Mouse (Mus musculus): ENCODE measurements around the gene Hps4. TPM values are rescaled to one million over a fixed set of nuclear protein-coding genes. Genes with fewer than 3 reads are reported as not detected.

The Hps4 gene
- polyA plus RNA-seq, 2 experiments = 28.0 to 52.5 TPM

- Histone ChIP-seq H3K27me3 (ENCODE audit: control insufficient read depth, insufficient read depth, low read length) (no peaks in the 10 kb centered on the region), H3K4me1 (ENCODE audit: control insufficient read depth, insufficient read depth, low read length) (no peaks in the 10 kb centered on the region), H3K9me3 (ENCODE audit: control insufficient read depth, low read length) (no peaks in the 10 kb centered on the region), H3K9ac (ENCODE audit: low read depth, low read length, severe bottlenecking) (no peak within 1 kb of the TSS), H3K36me3 (ENCODE audit: control insufficient read depth, insufficient read depth, low read length) (peaks cover 51% of the 10 kb centered on the region), H3K4me2 (replicated peaks; ENCODE audit: low read depth, low read length, severe bottlenecking) (no peak within 1 kb of the TSS), H3K27ac (replicated peaks; ENCODE audit: low read depth, low read length) (no peak within 1 kb of the TSS), H3K4me3 (replicated peaks; ENCODE audit: low read length) (no peak within 1 kb of the TSS)
- no peak for TF ChIP-seq POLR2A (IDR thresholded peaks at IDR 0.05; ENCODE audit: borderline replicate concordance, extremely low read depth, insufficient read depth, insufficient read length)
- WGBS = 68% methylated on average over 13 of the region's 13 CpGs
- no peak for ATAC-seq (ENCODE audit: low FRiP score, low read depth)
- DNase-seq (ENCODE audit: low spot score) = no peak
Observed at GRCm38 (mm10) chr5:112355910-112356309, 13.0 kb downstream of the Hps4 start, which contains the start of gene Gm6583. Gene Gm6583, minus strand, starts transcription at chr5:112356033.

GRCm38 (mm10) chr5:112356322-112356721 lies 13.4 kb downstream of the Hps4 start:
- 91% methylated on average over 9 of the region's 9 CpGs for WGBS
- Histone ChIP-seq H3K4me3 (replicated peaks; ENCODE audit: low read length) (no peak overlapping the region), H3K4me2 (replicated peaks; ENCODE audit: low read depth, low read length, severe bottlenecking) (no peak overlapping the region), H3K27ac (replicated peaks; ENCODE audit: low read depth, low read length) (no peak overlapping the region), H3K36me3 (ENCODE audit: control insufficient read depth, insufficient read depth, low read length) (peaks cover 49% of the 10 kb centered on the region), H3K9ac (ENCODE audit: low read depth, low read length, severe bottlenecking) (no peak overlapping the region), H3K27me3 (ENCODE audit: control insufficient read depth, insufficient read depth, low read length) (no peaks in the 10 kb centered on the region), H3K9me3 (ENCODE audit: control insufficient read depth, low read length) (no peaks in the 10 kb centered on the region), H3K4me1 (ENCODE audit: control insufficient read depth, insufficient read depth, low read length) (no peaks in the 10 kb centered on the region)
- no peak for TF ChIP-seq POLR2A (IDR thresholded peaks at IDR 0.05; ENCODE audit: borderline replicate concordance, extremely low read depth, insufficient read depth, insufficient read length)
- DNase-seq (ENCODE audit: low spot score) (no peak), ATAC-seq (ENCODE audit: low FRiP score, low read depth) (no peak)

DNA sequence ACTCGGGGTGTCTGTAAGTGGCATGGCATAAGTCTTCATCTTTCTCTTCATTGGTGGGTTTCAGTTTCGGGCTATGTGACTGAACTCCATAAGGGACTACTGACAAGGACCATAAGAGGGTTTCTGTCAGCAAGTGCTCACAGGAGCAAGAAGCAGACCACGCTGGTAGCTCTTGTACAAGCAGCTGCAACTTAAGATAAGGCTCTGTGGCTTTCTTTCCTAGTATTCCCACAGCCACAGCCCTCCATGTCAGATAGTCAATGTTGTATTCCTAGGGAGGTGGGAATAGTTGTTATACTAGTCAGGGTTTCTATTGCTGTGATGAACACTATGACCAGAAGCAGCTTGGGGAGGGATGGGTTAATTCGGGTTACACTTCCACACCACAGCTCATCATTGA lies 16.6 kb downstream of the Hps4 start:
- H3K4me1 ChIP-seq (ENCODE audit: control insufficient read depth, insufficient read depth, low read length) = no peaks in the 10 kb centered on the region
- H3K4me2 ChIP-seq (replicated peaks; ENCODE audit: low read depth, low read length, severe bottlenecking) = no peak overlapping the region
- H3K27ac ChIP-seq (replicated peaks; ENCODE audit: low read depth, low read length) = no peak overlapping the region
- H3K36me3 ChIP-seq (ENCODE audit: control insufficient read depth, insufficient read depth, low read length) = peaks cover 45% of the 10 kb centered on the region
- no peak overlapping the region for H3K4me3 ChIP-seq (replicated peaks; ENCODE audit: low read length)
- no peaks in the 10 kb centered on the region for H3K9me3 ChIP-seq (ENCODE audit: control insufficient read depth, low read length)
- DNase-seq (ENCODE audit: low spot score) = no peak
- no peak overlapping the region for H3K9ac ChIP-seq (ENCODE audit: low read depth, low read length, severe bottlenecking)
- no peaks in the 10 kb centered on the region for H3K27me3 ChIP-seq (ENCODE audit: control insufficient read depth, insufficient read depth, low read length)
- no peak for ATAC-seq (ENCODE audit: low FRiP score, low read depth)
- WGBS = 82% methylated on average over 4 of the region's 4 CpGs
- no peak for TF ChIP-seq POLR2A (IDR thresholded peaks at IDR 0.05; ENCODE audit: borderline replicate concordance, extremely low read depth, insufficient read depth, insufficient read length)

- Histone ChIP-seq H3K4me1 (ENCODE audit: control insufficient read depth, insufficient read depth, low read length) (no peaks in the 10 kb centered on the region), H3K4me3 (replicated peaks; ENCODE audit: low read length) (no peak overlapping the region), H3K9ac (ENCODE audit: low read depth, low read length, severe bottlenecking) (no peak overlapping the region), H3K27ac (replicated peaks; ENCODE audit: low read depth, low read length) (no peak overlapping the region), H3K27me3 (ENCODE audit: control insufficient read depth, insufficient read depth, low read length) (no peaks in the 10 kb centered on the region), H3K36me3 (ENCODE audit: control insufficient read depth, insufficient read depth, low read length) (peaks cover 45% of the 10 kb centered on the region), H3K4me2 (replicated peaks; ENCODE audit: low read depth, low read length, severe bottlenecking) (no peak overlapping the region), H3K9me3 (ENCODE audit: control insufficient read depth, low read length) (no peaks in the 10 kb centered on the region)
- TF ChIP-seq POLR2A (IDR thresholded peaks at IDR 0.05; ENCODE audit: borderline replicate concordance, extremely low read depth, insufficient read depth, insufficient read length) = no peak
- WGBS = 56% methylated on average over 3 of the region's 3 CpGs
- ATAC-seq (ENCODE audit: low FRiP score, low read depth) = no peak
- no peak for DNase-seq (ENCODE audit: low spot score)
Observed at GRCm38 (mm10) chr5:112360077-112360476, 17.2 kb downstream of the Hps4 start.

DNA sequence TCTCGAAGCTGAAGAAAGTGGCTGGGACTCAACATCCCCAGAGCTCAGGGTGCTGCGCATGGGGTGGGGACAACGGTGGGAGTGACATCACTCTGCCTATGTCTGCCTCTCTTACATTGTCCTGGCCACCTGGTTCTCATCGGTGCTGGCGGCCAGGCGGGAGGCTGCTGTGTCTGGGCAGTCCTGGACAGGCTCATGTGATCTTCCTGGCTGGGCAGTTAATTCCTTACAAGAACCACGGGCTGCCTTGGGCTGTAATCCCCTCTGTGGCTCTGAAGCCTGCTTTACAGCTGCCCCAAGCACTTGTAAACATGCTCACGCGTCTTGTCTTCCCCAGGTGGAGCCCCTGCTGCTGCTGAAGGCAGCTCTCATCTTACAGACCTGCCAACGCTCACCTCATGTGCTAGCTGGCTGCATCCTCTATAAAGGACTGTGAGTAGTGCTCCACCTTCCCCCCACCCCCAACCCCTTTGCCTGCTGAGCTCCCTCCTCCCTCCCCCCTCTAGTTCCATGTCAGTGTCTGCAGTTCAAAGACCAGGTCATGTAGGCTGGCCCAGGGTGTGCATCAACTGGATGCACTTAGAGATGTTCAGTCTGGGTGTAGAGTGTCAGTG lies 21.4 kb downstream of the Hps4 start:
- Histone ChIP-seq H3K4me1 (ENCODE audit: control insufficient read depth, insufficient read depth, low read length) (no peaks in the 10 kb centered on the region), H3K4me3 (replicated peaks; ENCODE audit: low read length) (no peak overlapping the region), H3K36me3 (ENCODE audit: control insufficient read depth, insufficient read depth, low read length) (peaks cover 51% of the 10 kb centered on the region), H3K27me3 (ENCODE audit: control insufficient read depth, insufficient read depth, low read length) (no peaks in the 10 kb centered on the region), H3K27ac (replicated peaks; ENCODE audit: low read depth, low read length) (0 out of 2 replicates have a peak overlapping the region, but pooled peaks have one; percentile 19), H3K9me3 (ENCODE audit: control insufficient read depth, low read length) (no peaks in the 10 kb centered on the region), H3K4me2 (replicated peaks; ENCODE audit: low read depth, low read length, severe bottlenecking) (no peak overlapping the region), H3K9ac (ENCODE audit: low read depth, low read length, severe bottlenecking) (0 out of 2 replicates have a peak overlapping the region, but pooled peaks have one; percentile 28)
- 38% methylated on average over 10 of the region's 10 CpGs for WGBS
- DNase-seq (ENCODE audit: low spot score) (no peak), ATAC-seq (ENCODE audit: low FRiP score, low read depth) (peak; percentile 67; the same call in 1 of the 2 replicates)
- TF ChIP-seq POLR2A (IDR thresholded peaks at IDR 0.05; ENCODE audit: borderline replicate concordance, extremely low read depth, insufficient read depth, insufficient read length) = no peak

All from limb, embryonic 14.5 days (tissue).